Mouse (Mus musculus) retina, adult 2 months (tissue): Measurements from ENCODE around the gene Zfp978.
"Not testable (repeated sequence)": the region's sequence is repeated elsewhere in the genome, so short reads cannot be mapped to it uniquely, and the experiment has no call there.

ENCODE experiments used
- DNase-seq: peaks from one replicate; pipeline ENCODE4 v3.0.0-alpha.2; 2012; ENCODE audit warnings: low read depth, low spot score

Gene Zfp978

GRCm38 (mm10) chr4:147361003-147361402, at the start of gene Zfp978:
Gene Zfp978 (plus strand): TSS chr4:147361303.
- DNase-seq, result not testable (repeated sequence)

- DNase-seq, result not testable (repeated sequence)
Observed at GRCm38 (mm10) chr4:147335036-147335690, 25.9 kb upstream of the Zfp978 start.

GRCm38 (mm10) chr4:147335691-147336367, 25.3 kb upstream of the Zfp978 start:
- DNase-seq, result not testable (repeated sequence)

GRCm38 (mm10) chr4:147336368-147337195, 24.5 kb upstream of the Zfp978 start:
- DNase-seq, result not testable (repeated sequence)

GRCm38 (mm10) chr4:147337520-147337919, 23.6 kb upstream of the Zfp978 start:
- DNase-seq, result not testable (repeated sequence)

- DNase-seq, result no peak
Observed at GRCm38 (mm10) chr4:147338032-147338610, 23.0 kb upstream of the Zfp978 start.

GRCm38 (mm10) chr4:147338706-147339105, 22.4 kb upstream of the Zfp978 start:
- not testable (repeated sequence) for DNase-seq

- DNase-seq, result not testable (repeated sequence)
Observed at GRCm38 (mm10) chr4:147339601-147340219, 21.4 kb upstream of the Zfp978 start.

- DNase-seq, result not testable (repeated sequence)
Observed at GRCm38 (mm10) chr4:147340236-147340635, 20.9 kb upstream of the Zfp978 start.

- not testable (repeated sequence) for DNase-seq
Observed at GRCm38 (mm10) chr4:147340876-147341275, 20.2 kb upstream of the Zfp978 start.

GRCm38 (mm10) chr4:147343042-147343908, 17.8 kb upstream of the Zfp978 start:
- DNase-seq, result not testable (repeated sequence)

- DNase-seq, result not testable (repeated sequence)
Observed at GRCm38 (mm10) chr4:147345061-147345554, 16.0 kb upstream of the Zfp978 start.

- not testable (repeated sequence) for DNase-seq
Observed at GRCm38 (mm10) chr4:147346361-147347035, 14.6 kb upstream of the Zfp978 start.

GRCm38 (mm10) chr4:147347300-147347699, 13.8 kb upstream of the Zfp978 start:
- DNase-seq, result not testable (repeated sequence)

GRCm38 (mm10) chr4:147347880-147348279, 13.2 kb upstream of the Zfp978 start:
- DNase-seq, result not testable (repeated sequence)

- DNase-seq, result not testable (repeated sequence)
Observed at GRCm38 (mm10) chr4:147348401-147348800, 12.7 kb upstream of the Zfp978 start.

GRCm38 (mm10) chr4:147348906-147349686, 12.0 kb upstream of the Zfp978 start:
- not testable (repeated sequence) for DNase-seq

- DNase-seq, result not testable (repeated sequence)
Observed at GRCm38 (mm10) chr4:147349687-147350415, 11.3 kb upstream of the Zfp978 start.
